Mouse (Mus musculus) intestine, embryonic 14.5 days (tissue): ENCODE results near the gene H2al1i. TPM values are rescaled to one million over a fixed set of nuclear protein-coding genes. Genes with fewer than 3 reads are reported as not detected.
A peak's percentile ranks its signal among the peaks of the same experiment; 100 is the strongest.
"Not testable (repeated sequence)": the region's sequence is repeated elsewhere in the genome, so short reads cannot be mapped to it uniquely, and the experiment has no call there.

Experiments used
- ATAC-seq: fragments of 200-750 bp; cut with Nextera tagmentation; replicated peaks from 2 replicates; pipeline ENCODE4 v1.8.0; 2017; ENCODE audit warnings: low read depth, moderate number of reproducible peaks, moderate TSS enrichment, moderate library complexity; ENCODE audit not compliant: low FRiP score, low TSS enrichment
- DNase-seq: peaks from one replicate; pipeline ENCODE4 v3.0.0-alpha.2; 2018; ENCODE audit warnings: low spot score
- H3K27ac ChIP-seq: fragments of 300-500 bp; sonication (generic); 2 replicates; pipeline ENCODE4 v1.5.1; 2014; ENCODE audit warnings: low read depth, mild to moderate bottlenecking, control low read depth
- H3K27me3 ChIP-seq: fragments of 300-500 bp; sonication (generic); replicated peaks from 2 replicates; pipeline ENCODE4 v1.6.1; 2014; ENCODE audit warnings: low read length, control low read depth; ENCODE audit not compliant: control insufficient read depth, insufficient read depth
- H3K36me3 ChIP-seq: fragments of 300-500 bp; sonication (generic); 2 replicates; pipeline ENCODE4 v1.6.1; 2014; ENCODE audit warnings: low read length, control low read depth; ENCODE audit not compliant: control insufficient read depth, insufficient read depth
- H3K4me1 ChIP-seq: fragments of 300-500 bp; sonication (generic); replicated peaks from 2 replicates; pipeline ENCODE4 v1.6.1; 2014; ENCODE audit warnings: low read length, control low read depth, mixed read lengths; ENCODE audit not compliant: control insufficient read depth, insufficient read depth
- H3K4me2 ChIP-seq: fragments of 300-500 bp; sonication (generic); 2 replicates; pipeline ENCODE4 v1.6.1; 2014; ENCODE audit warnings: low read length
- H3K4me3 ChIP-seq: fragments of 300-500 bp; sonication (generic); 2 replicates; pipeline ENCODE4 v1.5.1; 2014; ENCODE audit warnings: low read depth, low read length, control low read depth, mixed read lengths
- H3K9ac ChIP-seq: fragments of 300-500 bp; sonication (generic); 2 replicates; pipeline ENCODE4 v1.6.1; 2014; ENCODE audit warnings: mild to moderate bottlenecking, low read length
- H3K9me3 ChIP-seq: fragments of 300-500 bp; sonication (generic); 2 replicates; pipeline ENCODE4 v1.6.1; 2016; ENCODE audit warnings: low read length, control low read depth; ENCODE audit not compliant: control insufficient read depth
- WGBS: fragments of 180-500 bp; shearing (Covaris S2); extraction: QIAGEN DNeasy Blood & Tissue Kit; methylation state at CpG from one replicate; pipeline ENCODE4 v1.1.7; 2014; 5-methylcytosine and 5-hydroxymethylcytosine counted together
- polyA plus RNA-seq: library from polyadenylated mRNA; unstranded; fragments of >200 nt; fragmentation: Nextera tagmentation; extraction: Ambion mirVana; gene quantifications from 2 replicates; pipeline ENCODE4 v1.2.1, GENCODE M21; 2014

The H2al1i gene
- polyA plus RNA-seq = not detected in 2 replicates

DNA sequence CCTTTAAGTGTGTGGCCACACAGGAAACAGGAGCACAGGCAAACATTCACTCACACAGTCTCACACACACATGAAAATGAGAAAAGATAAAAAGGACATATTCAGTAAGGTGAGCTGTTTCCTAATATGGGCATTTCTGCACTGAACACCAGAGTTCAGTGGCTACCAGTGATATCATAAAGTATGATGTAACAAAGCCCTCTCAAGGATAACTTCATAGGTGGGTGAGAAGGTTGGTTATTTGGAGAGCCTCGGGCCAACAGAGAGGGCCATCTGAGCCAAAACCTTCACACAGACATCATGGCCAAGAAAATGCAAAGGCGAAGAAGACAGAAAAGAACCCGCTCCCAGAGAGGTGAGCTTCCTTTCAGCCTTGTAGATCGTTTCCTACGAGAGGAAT is at the start of gene H2al1i:
Gene H2al1i (plus strand): TSS at position 301 of the 400 bp plus-strand sequence.
- not testable (repeated sequence) for H3K27me3 ChIP-seq, H3K4me2 ChIP-seq, H3K9me3 ChIP-seq, DNase-seq, H3K36me3 ChIP-seq, H3K4me3 ChIP-seq, H3K27ac ChIP-seq, H3K4me1 ChIP-seq, H3K9ac ChIP-seq, ATAC-seq
- WGBS = no CpG with 5 or more reads among the region's 5 CpGs

DNA sequence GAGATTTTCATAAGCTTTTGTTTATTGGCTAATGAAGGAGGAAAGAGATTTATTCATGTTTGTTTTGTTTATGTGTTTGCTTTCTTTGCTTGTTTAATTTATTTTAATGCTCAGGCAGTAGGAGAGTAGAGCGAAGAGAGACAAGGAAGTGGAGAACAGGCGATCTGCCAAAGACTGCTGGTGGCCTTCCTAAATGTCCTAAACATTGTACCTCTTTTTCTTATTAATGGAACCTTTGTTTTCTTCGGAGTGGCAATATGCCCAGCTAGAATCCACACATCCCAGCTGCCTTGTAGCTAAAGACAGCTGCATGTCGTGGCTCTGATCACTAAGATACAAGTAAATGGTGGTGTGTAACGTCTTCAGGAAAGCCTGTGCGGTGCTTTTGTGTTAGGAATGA is 47.4 kb upstream of the H2al1i start:
- H3K4me3 ChIP-seq = no peak overlapping the region
- no peaks in the 10 kb centered on the region for H3K9me3 ChIP-seq
- H3K9ac ChIP-seq = no peak overlapping the region
- peaks cover 11% of the 10 kb centered on the region; the same call in 1 of the 2 replicates for H3K27me3 ChIP-seq
- no peak for ATAC-seq
- no peak overlapping the region for H3K4me2 ChIP-seq
- H3K4me1 ChIP-seq = no peaks in the 10 kb centered on the region
- DNase-seq = no peak
- no peak overlapping the region for H3K27ac ChIP-seq
- H3K36me3 ChIP-seq = no peaks in the 10 kb centered on the region
- WGBS = 67% methylated on average over 6 of the region's 6 CpGs

DNA sequence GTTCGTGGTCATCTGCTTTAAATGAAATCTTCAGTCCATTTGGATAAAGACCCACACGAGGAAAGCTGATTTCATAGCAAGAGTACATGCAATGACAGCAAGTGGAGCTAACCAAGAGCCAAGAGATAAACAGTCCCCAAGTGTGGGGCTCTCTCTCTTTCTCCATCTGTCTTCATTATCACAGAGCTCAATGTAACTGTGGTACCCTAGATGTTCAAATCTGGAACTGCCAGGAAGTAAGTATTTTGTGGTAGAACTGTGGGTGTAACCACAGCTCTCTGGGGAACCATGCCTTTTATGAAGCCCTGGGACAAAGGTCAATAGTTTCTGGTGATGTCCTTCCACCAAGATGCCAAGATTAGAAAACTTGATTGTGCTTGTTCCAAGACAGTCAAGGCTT is 43.7 kb upstream of the H2al1i start:
- H3K27ac ChIP-seq = no peak overlapping the region
- WGBS = 74% methylated on average over 2 of the region's 2 CpGs
- no peaks in the 10 kb centered on the region for H3K36me3 ChIP-seq
- DNase-seq = no peak
- no peak overlapping the region for H3K4me3 ChIP-seq
- no peak for ATAC-seq
- H3K4me1 ChIP-seq = no peaks in the 10 kb centered on the region
- H3K4me2 ChIP-seq = no peak overlapping the region
- H3K9me3 ChIP-seq = no peaks in the 10 kb centered on the region
- H3K9ac ChIP-seq = no peak overlapping the region
- peaks cover 7% of the 10 kb centered on the region; the same call in 1 of the 2 replicates for H3K27me3 ChIP-seq

DNA sequence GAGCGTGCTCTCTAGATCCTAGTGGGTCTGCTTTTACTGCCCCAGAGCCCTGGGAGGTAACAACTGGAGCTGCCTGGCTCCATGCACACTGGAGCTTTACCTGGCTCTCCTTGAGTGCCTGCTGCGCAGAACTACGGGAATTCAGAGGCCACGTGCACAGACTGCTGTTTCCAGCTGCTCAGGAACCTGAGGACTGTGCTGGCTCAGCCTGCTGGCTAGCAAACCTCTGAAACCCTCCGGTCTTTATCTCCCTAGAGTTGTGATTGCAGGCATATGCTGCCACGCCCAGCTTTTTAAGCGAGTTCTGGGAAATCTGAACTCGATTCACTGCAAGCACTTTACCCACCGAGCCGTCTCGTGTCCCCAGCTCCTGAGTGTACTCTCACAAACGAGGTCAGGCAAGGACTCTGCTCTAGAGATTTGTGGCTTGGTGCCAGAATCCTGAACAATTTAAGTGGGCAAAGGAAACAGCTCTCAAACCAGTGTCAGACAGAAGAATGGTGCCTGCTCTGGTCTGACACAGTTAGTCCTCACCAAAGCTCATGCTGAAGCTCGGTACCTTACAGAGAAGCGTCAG is 36.1 kb upstream of the H2al1i start:
- no peaks in the 10 kb centered on the region for H3K9me3 ChIP-seq
- WGBS = 53% methylated on average over 14 of the region's 14 CpGs
- 0 out of 2 replicates have a peak, but pooled peaks cover 2% of the 10 kb centered on the region for H3K27me3 ChIP-seq
- ATAC-seq (no peak), DNase-seq (peak; percentile 51)
- no peak overlapping the region for H3K9ac ChIP-seq
- no peaks in the 10 kb centered on the region for H3K36me3 ChIP-seq
- no peak overlapping the region for H3K27ac ChIP-seq
- no peak overlapping the region for H3K4me2 ChIP-seq
- H3K4me1 ChIP-seq = no peaks in the 10 kb centered on the region
- no peak overlapping the region for H3K4me3 ChIP-seq

DNA sequence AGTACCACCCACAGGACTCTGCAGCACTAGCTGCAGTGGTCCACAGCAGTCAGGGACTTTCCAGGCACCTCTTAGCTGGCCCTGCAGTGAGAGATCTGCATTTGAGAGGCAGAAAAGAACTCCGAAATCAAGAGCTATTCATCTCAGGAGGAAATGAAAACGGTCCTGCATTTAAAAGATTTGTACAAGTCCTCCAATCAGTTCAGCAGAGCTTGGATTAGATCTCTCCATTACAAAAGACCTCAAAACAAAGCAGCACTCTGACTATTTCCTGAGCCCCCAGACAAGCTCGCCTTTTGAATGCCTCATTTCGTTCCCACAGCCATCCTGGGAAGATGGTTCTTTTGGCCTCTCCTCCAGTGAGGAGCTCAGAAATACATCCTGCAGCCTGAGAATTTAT is 35.2 kb upstream of the H2al1i start:
- Histone ChIP-seq H3K4me1 (no peaks in the 10 kb centered on the region), H3K27me3 (0 out of 2 replicates have a peak, but pooled peaks cover 2% of the 10 kb centered on the region), H3K4me2 (no peak overlapping the region), H3K27ac (no peak overlapping the region), H3K4me3 (no peak overlapping the region), H3K9ac (no peak overlapping the region), H3K9me3 (no peaks in the 10 kb centered on the region), H3K36me3 (no peaks in the 10 kb centered on the region)
- ATAC-seq = no peak
- no peak for DNase-seq
- WGBS = 72% methylated on average over 4 of the region's 4 CpGs

DNA sequence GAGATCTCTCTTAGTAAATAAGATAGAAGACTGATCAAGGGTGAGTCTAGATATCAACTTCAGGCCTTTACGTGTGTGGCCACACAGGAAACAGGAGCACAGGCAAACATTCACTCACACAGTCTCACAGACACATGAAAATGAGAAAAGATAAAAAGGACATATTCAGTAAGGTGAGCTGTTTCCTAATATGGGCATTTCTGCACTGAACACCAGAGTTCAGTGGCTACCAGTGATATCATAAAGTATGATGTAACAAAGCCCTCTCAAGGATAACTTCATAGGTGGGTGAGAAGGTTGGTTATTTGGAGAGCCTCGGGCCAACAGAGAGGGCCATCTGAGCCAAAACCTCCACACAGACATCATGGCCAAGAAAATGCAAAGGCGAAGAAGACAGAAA is 25.5 kb upstream of the H2al1i start, which contains the start of gene H2al1a:
Gene H2al1a (plus strand): TSS at position 301 of the 400 bp plus-strand sequence.
- H3K27me3 ChIP-seq, H3K9ac ChIP-seq, DNase-seq, H3K4me3 ChIP-seq, H3K27ac ChIP-seq, H3K4me2 ChIP-seq, H3K36me3 ChIP-seq, ATAC-seq, H3K9me3 ChIP-seq, H3K4me1 ChIP-seq: not testable (repeated sequence)
- no CpG with 5 or more reads among the region's 3 CpGs for WGBS

DNA sequence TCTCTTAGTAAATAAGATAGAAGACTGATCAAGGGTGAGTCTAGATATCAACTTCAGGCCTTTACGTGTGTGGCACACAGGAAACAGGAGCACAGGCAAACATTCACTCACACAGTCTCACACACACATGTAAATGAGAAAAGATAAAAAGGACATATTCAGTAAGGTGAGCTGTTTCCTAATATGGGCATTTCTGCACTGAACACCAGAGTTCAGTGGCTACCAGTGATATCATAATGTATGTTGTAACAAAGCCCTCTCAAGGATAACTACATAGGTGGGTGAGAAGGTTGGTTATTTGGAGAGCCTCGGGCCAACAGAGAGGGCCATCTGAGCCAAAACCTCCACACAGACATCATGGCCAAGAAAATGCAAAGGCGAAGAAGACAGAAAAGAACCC is 22.3 kb upstream of the H2al1i start, which contains the start of gene H2al1b:
Gene H2al1b (plus strand): TSS at position 301 of the 400 bp plus-strand sequence.
- 84% methylated on average over 1 of the region's 3 CpGs for WGBS
- H3K27ac ChIP-seq, H3K9ac ChIP-seq, H3K4me2 ChIP-seq, H3K4me3 ChIP-seq, ATAC-seq, DNase-seq, H3K4me1 ChIP-seq, H3K36me3 ChIP-seq, H3K27me3 ChIP-seq, H3K9me3 ChIP-seq: not testable (repeated sequence)

DNA sequence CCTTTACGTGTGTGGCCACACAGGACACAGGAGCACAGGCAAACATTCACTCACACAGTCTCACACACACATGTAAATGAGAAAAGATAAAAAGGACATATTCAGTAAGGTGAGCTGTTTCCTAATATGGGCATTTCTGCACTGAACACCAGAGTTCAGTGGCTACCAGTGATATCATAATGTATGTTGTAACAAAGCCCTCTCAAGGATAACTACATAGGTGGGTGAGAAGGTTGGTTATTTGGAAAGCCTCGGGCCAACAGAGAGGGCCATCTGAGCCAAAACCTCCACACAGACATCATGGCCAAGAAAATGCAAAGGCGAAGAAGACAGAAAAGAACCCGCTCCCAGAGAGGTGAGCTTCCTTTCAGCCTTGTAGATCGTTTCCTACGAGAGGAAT is 19.1 kb upstream of the H2al1i start, which contains the start of gene H2al1c:
Gene H2al1c (plus strand): TSS at position 301 of the 400 bp plus-strand sequence.
- H3K4me3 ChIP-seq, H3K9ac ChIP-seq, ATAC-seq, H3K36me3 ChIP-seq, H3K4me2 ChIP-seq, H3K27me3 ChIP-seq, H3K4me1 ChIP-seq, DNase-seq, H3K27ac ChIP-seq, H3K9me3 ChIP-seq: not testable (repeated sequence)
- WGBS = 85% methylated on average over 1 of the region's 6 CpGs

DNA sequence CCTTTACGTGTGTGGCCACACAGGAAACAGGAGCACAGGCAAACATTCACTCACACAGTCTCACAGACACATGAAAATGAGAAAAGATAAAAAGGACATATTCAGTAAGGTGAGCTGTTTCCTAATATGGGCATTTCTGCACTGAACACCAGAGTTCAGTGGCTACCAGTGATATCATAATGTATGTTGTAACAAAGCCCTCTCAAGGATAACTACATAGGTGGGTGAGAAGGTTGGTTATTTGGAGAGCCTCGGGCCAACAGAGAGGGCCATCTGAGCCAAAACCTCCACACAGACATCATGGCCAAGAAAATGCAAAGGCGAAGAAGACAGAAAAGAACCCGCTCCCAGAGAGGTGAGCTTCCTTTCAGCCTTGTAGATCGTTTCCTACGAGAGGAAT is 15.9 kb upstream of the H2al1i start, which contains the start of gene H2al1d:
Gene H2al1d (plus strand): TSS at position 301 of the 400 bp plus-strand sequence.
- not testable (repeated sequence) for ATAC-seq, H3K27me3 ChIP-seq, H3K9ac ChIP-seq, H3K4me2 ChIP-seq, H3K4me1 ChIP-seq, H3K9me3 ChIP-seq, DNase-seq, H3K36me3 ChIP-seq, H3K4me3 ChIP-seq, H3K27ac ChIP-seq
- no CpG with 5 or more reads among the region's 6 CpGs for WGBS
